Mouse (Mus musculus): ENCODE measurements around the gene Ctnnd2. TPM values are rescaled to one million over a fixed set of nuclear protein-coding genes. Genes with fewer than 3 reads are reported as not detected.

The Ctnnd2 gene
- total RNA-seq, 1 experiment from 2014 or later: 2.8 TPM

DNA sequence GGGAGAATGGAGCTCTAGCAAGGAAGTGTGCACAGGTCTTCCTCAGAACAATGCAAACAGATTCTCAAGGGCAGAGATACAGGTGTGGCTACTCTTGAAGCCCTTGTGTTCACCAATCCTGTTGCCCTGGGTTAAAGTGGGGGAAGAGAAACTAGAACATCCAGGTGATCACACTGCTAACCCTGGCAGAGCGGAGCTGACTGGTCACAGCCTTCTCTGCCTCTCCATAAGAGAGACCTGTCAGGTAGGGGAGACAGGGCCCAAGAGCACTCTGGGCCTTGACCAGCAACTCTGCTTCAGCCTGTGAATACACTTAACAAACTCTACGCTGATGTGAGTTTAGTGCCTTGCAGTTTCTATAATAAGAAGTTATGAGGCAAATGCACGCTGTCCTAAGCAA lies 820.5 kb downstream of the Ctnnd2 start:
- DNase-seq: no peak

DNA sequence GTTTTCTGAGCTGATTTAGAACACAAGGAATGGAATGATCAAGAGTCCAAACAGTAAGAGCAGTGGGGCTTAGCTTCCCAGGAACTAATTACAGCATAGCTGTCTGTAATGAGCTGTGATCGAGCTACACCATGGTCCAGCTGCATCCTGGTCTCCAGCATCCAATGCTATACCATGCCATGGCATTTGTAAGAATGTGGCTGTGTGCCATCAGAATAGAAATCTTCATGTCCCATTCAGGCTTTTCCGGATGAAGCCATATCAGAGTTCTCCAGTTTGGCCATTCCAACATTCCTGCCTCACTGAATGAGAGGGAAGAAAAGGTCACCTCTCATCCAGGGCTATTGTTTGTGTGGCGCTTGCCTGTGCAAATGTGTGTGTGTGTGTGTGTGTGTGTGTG lies 823.0 kb downstream of the Ctnnd2 start:
- no peak for DNase-seq

DNA sequence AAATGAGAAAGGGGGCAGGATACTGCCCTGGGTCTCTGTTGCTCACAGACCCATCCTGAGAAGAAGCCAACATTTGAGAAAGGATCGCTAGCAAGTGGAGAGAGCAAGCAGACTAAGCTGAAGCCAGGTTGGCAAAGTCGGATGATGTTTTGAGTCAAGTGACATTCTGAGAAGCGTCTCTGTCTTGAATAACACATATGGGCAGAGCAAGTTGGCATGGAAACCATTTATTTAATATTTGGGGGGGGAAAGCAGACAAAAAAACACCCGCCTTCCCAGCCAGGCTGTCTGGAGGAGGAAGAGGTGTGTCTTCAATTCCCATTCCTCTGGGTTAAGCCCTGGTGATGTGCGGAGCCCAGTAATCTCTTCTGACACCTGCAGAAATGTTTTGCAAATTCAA lies 832.1 kb downstream of the Ctnnd2 start:
- DNase-seq: no peak

DNA sequence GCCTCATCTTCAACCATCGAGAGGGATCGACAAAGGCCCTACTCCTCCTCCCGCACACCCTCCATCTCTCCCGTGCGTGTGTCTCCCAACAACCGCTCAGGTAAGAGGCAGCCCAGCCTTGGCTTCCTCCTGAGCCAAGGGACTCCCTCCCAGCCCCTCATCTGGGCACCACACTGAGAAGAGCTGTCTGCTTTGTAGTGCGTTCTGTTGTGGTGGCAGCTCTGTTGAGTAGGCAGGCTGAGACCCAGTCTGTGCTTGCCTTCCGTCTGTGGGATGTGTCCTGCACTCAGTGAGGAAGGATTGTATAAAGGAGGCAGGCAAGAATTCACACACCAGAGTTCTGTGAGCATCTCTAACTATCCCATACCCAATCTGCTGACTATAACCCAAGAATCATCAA lies 832.6 kb downstream of the Ctnnd2 start:
- DNase-seq: no peak

DNA sequence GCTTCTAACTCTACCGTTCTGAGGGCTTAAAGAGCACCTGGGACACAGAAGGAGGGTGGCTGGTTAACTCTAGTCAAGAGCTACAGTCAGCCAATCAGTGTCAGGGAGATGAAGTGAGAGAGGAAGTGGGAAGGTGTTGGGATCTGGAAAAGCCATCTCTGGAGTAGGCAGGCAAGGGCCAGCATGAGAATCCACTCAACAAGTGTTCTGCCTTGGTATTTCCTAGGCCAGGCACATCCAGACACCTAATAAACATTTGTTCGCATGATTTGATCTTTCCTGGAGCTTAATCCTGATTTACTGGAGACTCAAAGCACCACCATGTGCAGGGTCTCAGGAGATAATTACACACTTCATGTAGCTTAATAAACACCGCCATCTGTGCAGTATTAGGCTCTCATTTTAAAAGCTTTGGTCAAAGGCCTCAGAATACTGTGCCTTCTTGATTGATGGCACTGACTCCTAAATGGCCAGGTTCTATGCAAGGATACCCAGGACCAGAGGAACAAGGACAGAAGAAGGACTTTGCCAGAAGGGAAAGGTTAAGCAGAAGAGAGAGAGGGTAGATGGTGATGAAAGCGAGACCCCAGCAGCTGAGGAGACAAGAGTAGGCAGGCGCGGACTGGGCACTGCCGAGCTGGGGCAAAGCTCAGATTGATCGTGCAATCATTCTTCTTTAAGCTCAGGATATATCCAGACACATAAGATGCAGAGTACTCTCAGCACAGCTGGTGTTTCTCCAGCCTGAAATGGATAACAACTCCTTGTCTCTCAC lies 833.8 kb downstream of the Ctnnd2 start:
- no peak for DNase-seq

DNA sequence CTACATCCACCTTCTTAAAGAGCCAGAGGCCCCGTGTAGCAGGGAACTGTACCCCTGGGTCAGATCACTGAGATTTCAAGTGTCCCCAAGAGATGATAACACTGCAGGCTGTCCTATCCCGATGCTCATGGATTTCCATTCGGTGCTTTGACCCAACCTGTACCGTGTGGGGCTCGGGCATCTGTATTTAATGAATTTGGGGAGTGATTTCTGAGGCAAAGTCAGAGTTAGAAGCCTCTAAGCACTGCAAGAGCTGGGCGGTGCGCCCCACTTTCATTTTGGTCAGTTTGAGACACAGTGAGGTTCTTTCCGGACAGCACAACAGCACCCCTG lies 834.4 kb downstream of the Ctnnd2 start:
- DNase-seq: no peak

DNA sequence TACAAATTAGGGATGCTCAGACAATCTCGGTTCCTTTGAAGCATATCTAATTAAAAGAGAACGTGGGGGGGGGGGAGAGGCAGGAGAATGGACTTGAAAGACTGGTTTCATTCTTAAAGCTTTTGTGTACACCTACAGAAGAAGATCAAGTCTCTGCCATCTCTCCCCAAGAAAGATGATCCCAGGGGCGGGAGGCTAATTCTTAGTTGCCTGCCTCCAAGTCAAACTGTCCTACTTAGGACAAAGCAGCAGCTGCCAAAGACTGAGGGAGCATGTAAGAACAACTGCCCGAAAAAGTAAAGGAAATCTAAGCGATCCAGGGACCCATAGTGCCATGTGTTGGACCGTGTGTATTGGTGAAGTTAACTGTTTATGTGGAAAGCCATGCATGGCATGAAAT lies 836.2 kb downstream of the Ctnnd2 start:
- no peak for DNase-seq

DNA sequence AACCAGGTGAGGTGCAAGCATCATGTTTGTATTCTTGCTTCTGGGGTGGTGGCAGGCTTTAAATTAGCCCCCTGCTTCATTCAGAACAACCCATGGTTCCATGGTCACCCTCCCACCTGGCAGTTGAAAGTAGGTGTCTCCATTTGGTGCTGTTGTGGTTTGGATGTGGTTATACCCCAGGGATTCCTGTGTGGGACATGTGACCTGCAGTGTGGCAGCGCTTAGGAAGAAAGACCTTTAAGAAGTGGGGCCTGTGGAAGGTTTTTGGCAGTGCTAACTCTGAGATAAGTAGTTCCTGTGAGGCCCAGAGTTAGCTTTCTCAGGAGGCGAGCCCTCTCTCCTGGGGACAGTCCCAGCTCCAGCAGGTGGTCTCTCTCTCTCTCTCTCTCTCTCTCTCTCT lies 848.4 kb downstream of the Ctnnd2 start:
- DNase-seq: no peak

DNA sequence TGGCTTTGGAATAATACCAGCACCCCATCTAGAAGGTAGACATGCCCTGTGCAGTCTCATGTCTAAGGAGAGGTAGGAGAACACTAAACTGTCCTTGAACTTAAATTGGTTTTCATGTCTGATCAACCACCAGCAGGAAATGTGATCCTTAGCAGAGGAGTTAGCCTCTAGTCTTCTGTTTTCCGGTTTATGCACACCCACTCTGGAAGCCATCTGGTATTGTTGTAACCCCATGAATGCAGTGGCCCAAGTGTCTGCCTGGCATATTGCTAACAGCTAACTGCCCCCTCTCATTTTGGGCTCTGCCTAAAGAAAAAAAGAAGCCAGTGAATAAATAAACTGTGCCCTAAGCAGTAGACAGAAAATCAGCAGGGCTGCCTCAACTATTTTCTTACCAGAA lies 849.6 kb downstream of the Ctnnd2 start:
- no peak for DNase-seq

DNA sequence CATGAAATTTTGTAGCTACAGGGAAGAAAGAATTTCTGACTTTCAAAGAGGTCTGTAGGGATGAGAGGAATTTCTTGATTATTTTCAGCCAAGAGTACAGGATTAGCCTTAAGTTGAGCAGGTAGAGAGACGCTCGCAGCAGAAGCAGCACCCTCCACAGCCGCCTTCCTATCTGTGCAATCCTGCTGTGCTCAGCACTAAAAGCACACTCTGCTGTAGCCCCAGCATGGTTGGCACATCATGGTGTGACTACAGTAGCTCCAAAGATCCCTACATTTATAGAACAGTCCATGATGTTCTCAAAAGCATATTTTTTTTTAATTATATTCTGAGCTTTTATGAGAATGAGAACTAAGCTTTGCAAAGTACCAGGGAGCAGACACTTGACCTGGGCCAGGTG lies 850.1 kb downstream of the Ctnnd2 start:
- DNase-seq: no peak

DNA sequence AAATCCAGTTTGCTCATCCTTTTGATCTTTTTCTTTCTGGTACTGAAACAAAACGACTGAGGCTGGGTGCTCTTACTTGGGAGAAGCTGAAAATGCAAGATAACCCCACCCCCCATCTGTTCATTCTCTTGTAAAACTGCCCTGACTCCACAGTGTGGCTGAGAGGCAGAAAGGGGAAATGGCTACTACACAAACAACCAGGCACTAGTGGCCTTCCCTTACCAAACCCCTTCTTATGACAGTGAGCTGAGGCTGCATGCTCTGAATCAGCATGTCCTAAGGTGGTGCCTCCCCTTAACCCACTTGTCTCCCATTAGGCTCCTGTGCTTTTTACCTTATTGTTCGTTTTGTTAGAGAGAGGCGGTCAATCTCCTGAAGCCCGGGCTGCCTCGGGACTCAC lies 851.4 kb downstream of the Ctnnd2 start:
- no peak for DNase-seq

DNA sequence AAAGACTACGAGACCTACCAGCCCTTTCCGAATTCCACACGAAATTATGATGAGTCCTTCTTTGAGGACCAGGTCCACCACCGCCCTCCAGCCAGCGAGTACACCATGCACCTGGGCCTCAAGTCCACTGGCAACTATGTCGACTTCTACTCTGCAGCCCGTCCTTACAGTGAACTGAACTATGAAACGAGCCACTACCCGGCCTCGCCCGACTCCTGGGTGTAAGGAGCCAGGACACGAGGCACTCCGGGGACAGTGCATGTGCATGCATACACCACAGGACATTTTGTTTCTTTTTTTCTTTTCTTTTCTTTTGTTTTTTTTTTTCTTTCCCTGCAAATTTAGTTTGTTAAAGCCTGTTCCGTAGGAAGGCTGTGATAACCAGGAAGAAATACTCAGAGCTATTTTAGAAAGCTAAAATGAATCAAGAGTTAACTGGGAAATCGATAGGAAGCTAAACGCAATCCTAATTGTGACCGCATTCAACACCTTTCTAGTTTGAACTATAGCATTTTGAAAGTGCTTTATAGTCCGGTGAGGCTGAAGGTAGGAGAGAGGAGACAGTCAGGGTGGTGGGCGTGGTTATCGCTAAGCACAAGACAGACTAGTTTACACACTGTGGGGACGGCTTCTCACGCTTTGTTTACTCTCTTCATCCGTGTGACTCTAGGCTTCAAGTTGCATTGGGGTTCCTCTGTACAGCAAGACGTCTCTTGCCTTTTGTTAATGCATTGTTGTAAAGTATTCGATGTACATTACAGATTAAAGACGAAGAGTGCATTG lies 855.2 kb downstream of the Ctnnd2 start:
- DNase-seq: no peak

DNA sequence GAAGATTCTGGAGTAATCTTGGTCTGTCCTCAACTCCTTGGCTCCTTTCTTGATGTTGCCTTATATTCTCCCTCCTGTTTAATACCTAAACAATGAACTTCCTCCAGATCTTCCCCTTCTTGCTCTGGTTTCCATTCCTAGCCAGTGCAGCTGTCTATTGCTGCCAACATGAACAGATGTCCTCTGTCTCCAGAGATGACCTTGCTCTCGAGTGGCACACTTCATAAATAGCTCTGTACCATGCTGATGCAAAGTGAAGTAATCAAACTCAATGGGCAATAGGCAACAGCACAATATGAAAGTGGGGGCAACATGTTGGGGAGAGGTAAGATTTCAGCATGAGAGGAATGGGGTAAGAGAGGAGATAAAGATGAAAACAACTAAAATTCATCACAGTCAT lies 872.6 kb downstream of the Ctnnd2 start:
- DNase-seq: no peak

DNA sequence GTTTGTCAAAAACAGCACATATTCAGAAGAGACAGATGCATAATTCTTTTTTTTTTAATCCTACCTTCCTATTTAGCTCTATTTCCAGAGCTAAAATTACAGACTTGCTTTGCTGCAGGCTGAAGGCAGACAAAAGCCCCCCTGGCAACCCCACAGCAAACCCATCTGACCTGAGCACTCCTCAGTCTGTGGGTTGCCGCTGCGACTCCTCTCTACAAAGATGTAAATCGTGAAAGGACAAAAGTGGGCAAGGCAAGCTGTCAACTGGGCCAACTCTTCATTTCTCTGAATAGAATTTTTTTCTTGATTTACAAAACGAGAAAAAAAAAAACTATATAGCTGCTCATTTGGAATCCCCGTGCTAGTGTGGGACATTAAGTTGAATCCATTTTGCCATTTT lies 879.1 kb downstream of the Ctnnd2 start:
- no peak for DNase-seq

DNA sequence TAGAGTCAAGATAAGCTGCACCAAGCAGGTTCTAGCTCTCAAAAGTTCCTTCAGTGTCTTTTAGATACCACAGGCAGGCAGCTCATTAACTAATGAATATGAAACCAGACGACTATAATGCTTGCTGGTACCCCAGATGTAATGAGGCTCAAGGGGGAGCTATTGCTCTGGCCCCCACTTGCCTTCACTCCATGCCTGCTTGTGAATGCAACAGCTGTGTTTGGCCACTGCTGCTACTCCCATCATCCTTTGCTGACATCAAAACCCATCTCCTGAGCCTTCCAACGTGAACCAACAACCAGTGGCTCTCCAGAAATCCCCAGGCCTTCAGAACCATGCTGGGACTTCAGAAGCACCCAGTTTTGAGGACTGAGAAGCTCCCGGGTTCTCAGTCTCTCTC lies 883.8 kb downstream of the Ctnnd2 start:
- no peak for DNase-seq

DNA sequence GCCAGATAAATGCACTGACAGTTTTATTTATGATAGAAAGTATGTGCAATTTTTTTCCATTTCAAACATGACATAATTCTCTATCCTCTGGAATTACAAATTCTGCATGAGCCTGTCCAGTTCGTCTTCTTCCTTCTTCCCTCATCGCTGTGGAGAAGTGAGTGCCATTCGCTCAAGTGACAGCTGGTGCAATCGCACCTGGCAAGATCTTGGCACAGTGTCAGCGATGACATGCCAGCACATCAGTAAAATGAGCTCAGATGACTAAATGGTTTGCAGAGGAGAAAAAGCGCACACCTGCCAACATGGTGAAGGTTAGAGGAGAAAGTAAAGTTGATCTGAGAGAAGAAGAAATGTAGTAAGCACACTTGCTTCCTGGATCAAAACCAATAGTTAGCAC lies 885.9 kb downstream of the Ctnnd2 start:
- no peak for DNase-seq

DNA sequence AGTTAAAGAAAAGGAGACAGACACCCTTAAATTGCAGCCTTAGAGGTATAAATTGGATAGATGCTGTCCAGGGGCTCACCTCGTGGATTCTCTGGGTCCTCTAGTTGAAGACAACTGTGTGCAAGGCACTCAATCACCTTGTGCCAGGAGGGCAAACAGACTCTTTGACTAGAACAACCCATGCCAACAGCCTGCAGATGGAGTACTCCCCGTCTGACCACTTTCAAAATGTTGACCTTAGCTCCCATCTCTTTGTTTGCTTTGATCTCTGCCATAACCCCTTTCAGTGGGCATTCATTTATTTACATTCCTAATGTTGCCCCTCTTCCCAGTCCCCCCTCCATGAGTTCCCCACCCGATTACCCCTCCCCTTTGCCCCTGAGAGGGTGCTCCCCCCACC lies 891.3 kb downstream of the Ctnnd2 start:
- DNase-seq: no peak

DNA sequence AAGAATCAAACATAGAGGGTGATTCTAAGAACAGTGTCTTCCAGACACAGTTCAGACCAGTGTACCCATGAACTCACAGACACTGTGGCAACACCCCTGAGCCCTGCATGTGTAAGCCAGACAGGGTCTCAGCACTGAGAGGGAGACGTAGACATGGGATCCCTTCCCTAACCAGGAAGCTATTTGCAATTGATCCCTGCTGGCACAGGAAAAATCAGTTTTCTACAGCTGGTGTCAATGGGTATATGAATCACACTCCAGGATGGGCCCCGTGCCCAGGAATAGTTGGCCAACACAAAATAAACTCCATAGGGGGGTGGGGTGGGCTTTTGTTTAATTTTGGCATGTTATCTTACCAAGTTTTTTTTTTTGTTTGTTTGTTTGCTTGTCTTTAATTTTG lies 895.7 kb downstream of the Ctnnd2 start:
- no peak for DNase-seq

DNA sequence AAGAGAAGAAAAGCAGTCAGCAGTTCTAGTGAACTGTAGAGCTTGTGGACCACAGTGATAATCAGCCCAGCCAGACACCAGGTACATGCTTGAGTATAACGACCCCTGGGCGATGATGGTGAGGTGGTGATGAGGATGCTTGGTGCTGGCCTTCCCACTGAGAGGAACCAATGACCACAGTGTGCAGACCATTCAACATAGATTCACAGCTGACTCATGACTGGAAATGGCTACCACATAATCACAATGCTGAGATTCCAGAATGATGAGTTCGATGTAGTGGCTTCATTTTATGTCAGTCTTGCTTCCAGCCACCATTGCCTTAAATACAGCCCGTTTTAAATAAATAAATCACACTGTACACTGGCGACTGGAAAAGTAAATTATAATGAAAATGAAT lies 897.9 kb downstream of the Ctnnd2 start:
- DNase-seq: no peak
